Mouse (Mus musculus) lung, adult 2 months (tissue): Measurements from ENCODE around the gene Spata48.

Source experiments
- CTCF ChIP-seq: fragments of 200-500 bp; IDR thresholded peaks from 2 replicates; pipeline ENCODE4 v1.5.1; 2011; ENCODE audit warnings: mild to moderate bottlenecking, low read length, control low read depth; ENCODE audit not compliant: insufficient read depth
- POLR2A ChIP-seq: fragments of 200-500 bp; IDR thresholded peaks from 2 replicates; pipeline ENCODE4 v1.6.1; 2011; ENCODE audit warnings: low read depth, mild to moderate bottlenecking, control low read depth, low read length, borderline replicate concordance; ENCODE audit errors: extremely low read depth

DNA sequence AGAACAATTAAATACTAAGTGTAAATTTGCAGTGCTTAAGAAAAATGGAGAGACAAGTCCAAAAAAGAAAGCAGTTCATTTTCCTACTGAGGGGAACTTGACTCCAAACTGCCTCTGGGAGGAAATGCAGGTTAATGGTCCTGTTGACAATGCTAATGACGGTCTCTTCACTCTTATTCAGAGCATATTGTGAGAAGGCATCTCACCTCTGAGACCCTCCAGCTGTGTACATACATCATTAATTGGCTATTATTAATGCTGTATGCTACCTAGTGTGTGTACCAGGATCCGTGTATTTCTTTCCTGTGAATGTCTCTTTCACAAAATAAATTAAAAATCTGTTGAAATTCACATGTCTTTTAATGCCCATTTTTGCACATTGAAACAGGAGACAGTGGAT is 47.5 kb downstream of the Spata48 start:
- TF ChIP-seq CTCF (no peak), POLR2A (no peak)
